Mouse (Mus musculus): Measurements from ENCODE around the gene Ap2m1. TPM values are rescaled to one million over a fixed set of nuclear protein-coding genes. Genes with fewer than 3 reads are reported as not detected.
"Not testable (repeated sequence)": the region's sequence is repeated elsewhere in the genome, so short reads cannot be mapped to it uniquely, and the experiment has no call there.

The Ap2m1 gene
- 1,329 and 1,383 TPM in 2 replicates for polyA plus RNA-seq (2012; rRNA removed)

DNA sequence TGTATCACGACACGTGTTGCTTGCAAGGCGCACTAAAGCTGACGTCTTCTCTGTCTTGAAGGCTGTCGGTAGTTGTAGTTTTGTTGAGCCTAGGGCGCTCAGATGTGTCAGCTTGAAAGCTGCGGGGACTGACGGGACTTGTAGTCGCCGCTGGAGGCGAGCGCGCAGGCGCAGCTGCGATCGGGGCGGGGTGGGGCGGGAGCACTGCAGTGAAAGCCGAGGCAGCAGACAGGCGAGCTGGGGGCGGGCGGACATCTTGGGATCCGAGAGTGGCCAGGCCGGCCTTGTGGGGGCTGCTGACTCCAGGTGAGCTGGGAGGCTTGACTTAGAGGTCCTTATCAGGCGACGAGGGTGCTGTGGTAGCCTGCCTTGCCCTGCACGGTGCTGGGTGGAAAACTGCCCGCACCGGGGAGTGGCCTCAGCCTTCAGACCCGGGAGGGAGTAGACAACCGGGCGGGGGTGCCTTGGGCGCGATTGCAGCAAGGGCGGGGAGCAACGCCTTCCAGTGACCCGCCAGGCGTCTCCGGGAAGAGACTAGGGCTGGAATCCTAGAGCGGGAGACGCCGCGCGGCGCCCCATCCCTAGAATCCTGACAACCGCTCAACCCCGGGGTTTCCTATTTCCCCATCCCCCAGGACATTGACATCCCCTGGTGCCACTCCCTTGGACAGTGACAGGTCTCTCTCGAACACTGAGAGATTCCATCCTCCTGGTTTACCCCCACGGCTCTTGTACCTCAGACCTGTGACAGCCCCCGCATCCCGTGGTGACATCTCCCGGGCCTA, at the start of gene Ap2m1:
Ap2m1 (plus strand) TSS at position 183 of the 785 bp plus-strand sequence.
- Histone ChIP-seq H3K27ac (ENCODE audit: insufficient read depth, low read length) (peak within 1 kb of the TSS; percentile 79), H3K4me1 (ENCODE audit: control insufficient read depth, insufficient read depth, low read length) (peaks cover 7% of the 10 kb centered on the region), H3K4me3 (ENCODE audit: insufficient read depth, low read length) (peak within 1 kb of the TSS; percentile 62)
- TF ChIP-seq CTCF (IDR thresholded peaks at IDR 0.05; ENCODE audit: extremely low read depth, insufficient read depth, low read length) (no peak), POLR2A (IDR thresholded peaks at IDR 0.05; ENCODE audit: extremely low read depth, insufficient read depth, low read length) (peak; percentile 51)

DNA sequence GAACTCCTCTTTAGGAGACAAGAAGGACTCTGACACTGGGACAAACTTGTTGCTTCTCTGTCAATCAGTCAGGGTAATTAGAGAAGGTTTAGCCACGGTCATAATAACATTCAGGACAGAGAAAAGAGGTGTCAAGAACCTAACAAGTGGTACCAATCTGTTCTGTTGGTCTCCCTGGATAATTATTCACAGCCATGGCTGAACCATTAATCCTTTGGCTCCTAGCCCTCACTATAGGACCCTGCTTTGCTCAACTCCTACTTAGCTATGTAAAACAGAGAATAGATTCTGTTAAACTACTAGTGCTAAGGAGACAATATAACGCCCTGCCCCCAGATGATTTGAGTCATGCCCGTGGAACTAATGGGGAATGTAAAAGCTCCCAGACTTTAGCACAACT, 49.2 kb upstream of the Ap2m1 start:
- Histone ChIP-seq H3K4me1 (ENCODE audit: control insufficient read depth, insufficient read depth, low read length) (no peaks in the 10 kb centered on the region), H3K27ac (ENCODE audit: insufficient read depth, low read length) (no peak overlapping the region), H3K4me3 (ENCODE audit: insufficient read depth, low read length) (no peak overlapping the region)
- TF ChIP-seq CTCF (IDR thresholded peaks at IDR 0.05; ENCODE audit: extremely low read depth, insufficient read depth, low read length) (no peak), POLR2A (IDR thresholded peaks at IDR 0.05; ENCODE audit: extremely low read depth, insufficient read depth, low read length) (no peak)

DNA sequence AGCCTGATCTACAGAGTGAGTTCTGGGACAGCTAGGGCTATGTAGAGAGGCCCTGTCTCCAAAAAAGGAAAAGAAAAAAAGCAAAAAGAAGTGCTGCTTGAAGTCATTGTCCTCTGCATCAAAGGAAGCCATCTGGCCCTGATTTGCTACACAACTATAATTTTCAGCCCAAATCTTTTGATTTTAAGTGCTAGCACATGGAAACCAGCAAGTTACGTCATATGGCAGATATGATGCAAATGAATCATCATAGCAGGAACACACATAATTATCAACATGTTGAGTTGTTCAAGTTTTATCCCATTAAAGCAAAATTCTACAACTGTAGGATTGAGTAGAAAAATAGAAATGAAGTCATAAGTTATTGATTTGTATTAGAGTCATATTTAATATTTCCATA, 47.1 kb upstream of the Ap2m1 start:
- H3K4me1 ChIP-seq (ENCODE audit: control insufficient read depth, insufficient read depth, low read length), result no peaks in the 10 kb centered on the region
- TF ChIP-seq CTCF (IDR thresholded peaks at IDR 0.05; ENCODE audit: extremely low read depth, insufficient read depth, low read length) (no peak), POLR2A (IDR thresholded peaks at IDR 0.05; ENCODE audit: extremely low read depth, insufficient read depth, low read length) (no peak)
- H3K4me3 ChIP-seq (ENCODE audit: insufficient read depth, low read length), result no peak overlapping the region
- H3K27ac ChIP-seq (ENCODE audit: insufficient read depth, low read length), result no peak overlapping the region

DNA sequence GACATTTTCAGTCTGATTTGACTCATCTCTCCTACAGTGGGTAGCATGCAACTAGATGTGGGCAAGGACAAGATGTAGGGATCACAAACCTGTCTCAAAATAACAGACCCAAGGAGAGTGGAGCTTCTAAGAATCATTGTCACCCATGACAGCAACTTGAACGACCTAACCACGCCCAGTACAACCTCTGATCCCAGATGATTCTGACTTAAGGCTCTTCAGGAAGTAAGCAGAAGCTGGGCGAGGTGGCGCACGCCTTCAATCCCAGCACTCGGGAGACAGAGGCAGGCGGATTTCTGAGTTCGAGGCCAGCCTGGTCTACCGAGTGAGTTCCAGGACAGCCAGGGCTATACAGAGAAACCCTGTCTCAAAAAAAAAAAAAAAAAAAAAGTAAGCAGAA, 46.5 kb upstream of the Ap2m1 start:
- not testable (repeated sequence) for H3K27ac ChIP-seq (ENCODE audit: insufficient read depth, low read length); H3K4me1 ChIP-seq (ENCODE audit: control insufficient read depth, insufficient read depth, low read length); H3K4me3 ChIP-seq (ENCODE audit: insufficient read depth, low read length)

DNA sequence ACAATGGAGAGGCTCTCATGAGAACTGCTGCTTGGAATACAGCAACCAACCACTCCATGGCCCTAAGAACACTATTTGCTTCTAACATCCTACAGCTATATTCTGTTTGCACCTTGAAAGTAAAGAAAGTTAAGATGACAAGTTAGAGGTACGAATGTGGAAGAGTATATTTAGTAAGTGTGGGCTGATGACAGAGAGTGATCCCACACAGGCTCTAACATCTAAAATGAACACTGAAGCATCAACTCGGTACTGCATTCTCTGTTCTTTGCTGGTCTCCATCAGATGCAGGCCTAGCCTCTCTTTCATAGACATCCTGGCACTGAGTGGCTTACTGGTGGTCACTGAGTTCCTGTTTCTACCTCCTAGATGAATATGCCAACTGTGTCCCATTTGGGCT, 46.0 kb upstream of the Ap2m1 start:
- Histone ChIP-seq H3K4me1 (ENCODE audit: control insufficient read depth, insufficient read depth, low read length) (no peaks in the 10 kb centered on the region), H3K27ac (ENCODE audit: insufficient read depth, low read length) (no peak overlapping the region)
- TF ChIP-seq CTCF (IDR thresholded peaks at IDR 0.05; ENCODE audit: extremely low read depth, insufficient read depth, low read length) (no peak), POLR2A (IDR thresholded peaks at IDR 0.05; ENCODE audit: extremely low read depth, insufficient read depth, low read length) (no peak)

DNA sequence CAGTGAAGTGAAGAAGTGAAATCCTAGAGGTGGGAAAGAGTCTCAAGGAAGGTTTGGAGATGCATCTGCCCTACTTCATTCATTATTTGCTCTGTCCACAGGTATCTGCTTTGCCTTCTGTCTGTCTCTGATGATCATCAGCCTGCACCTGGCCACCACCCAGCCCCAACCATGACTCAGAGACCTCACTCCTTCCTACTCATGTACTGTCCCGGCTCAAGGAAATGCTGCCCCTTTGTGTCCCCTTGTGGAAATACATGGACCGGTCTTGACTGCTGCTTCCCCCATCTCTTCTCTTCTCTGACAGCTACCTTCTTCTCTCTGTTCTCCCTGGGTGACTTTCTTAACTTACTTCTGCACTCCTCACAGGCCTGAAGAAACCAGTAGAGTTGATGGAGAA, 44.7 kb upstream of the Ap2m1 start:
- TF ChIP-seq POLR2A (IDR thresholded peaks at IDR 0.05; ENCODE audit: extremely low read depth, insufficient read depth, low read length) (no peak), CTCF (IDR thresholded peaks at IDR 0.05; ENCODE audit: extremely low read depth, insufficient read depth, low read length) (no peak)
- H3K4me1 ChIP-seq (ENCODE audit: control insufficient read depth, insufficient read depth, low read length), result no peaks in the 10 kb centered on the region
- H3K4me3 ChIP-seq (ENCODE audit: insufficient read depth, low read length), result no peak overlapping the region
- no peak overlapping the region for H3K27ac ChIP-seq (ENCODE audit: insufficient read depth, low read length)

More for the DNA sequence above, 46.0 kb upstream of the Ap2m1 start:
- no peak overlapping the region for H3K4me3 ChIP-seq (ENCODE audit: insufficient read depth, low read length)

DNA sequence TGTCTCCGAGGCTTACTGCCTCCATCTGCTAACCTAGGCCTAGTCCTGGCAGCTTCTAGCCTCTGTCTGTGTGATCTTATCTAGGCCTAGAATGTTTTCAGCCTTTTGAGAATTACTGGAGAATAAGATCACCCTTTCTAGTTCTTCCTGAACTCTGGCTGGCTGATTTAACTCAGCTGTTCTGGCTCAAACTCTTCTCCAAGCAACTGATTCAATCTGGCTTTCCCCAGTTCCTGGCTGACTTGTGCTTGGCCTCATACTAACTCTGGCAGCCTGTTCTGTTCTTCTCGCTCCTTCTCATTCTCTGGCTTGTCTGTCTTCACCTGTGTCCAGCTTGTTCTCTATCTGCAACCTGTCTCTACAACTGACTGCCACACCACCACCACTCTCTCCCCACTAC, 44.0 kb upstream of the Ap2m1 start:
- TF ChIP-seq CTCF (IDR thresholded peaks at IDR 0.05; ENCODE audit: extremely low read depth, insufficient read depth, low read length) (no peak), POLR2A (IDR thresholded peaks at IDR 0.05; ENCODE audit: extremely low read depth, insufficient read depth, low read length) (no peak)
- H3K27ac ChIP-seq (ENCODE audit: insufficient read depth, low read length), result no peak overlapping the region
- H3K4me1 ChIP-seq (ENCODE audit: control insufficient read depth, insufficient read depth, low read length), result no peaks in the 10 kb centered on the region
- no peak overlapping the region for H3K4me3 ChIP-seq (ENCODE audit: insufficient read depth, low read length)

DNA sequence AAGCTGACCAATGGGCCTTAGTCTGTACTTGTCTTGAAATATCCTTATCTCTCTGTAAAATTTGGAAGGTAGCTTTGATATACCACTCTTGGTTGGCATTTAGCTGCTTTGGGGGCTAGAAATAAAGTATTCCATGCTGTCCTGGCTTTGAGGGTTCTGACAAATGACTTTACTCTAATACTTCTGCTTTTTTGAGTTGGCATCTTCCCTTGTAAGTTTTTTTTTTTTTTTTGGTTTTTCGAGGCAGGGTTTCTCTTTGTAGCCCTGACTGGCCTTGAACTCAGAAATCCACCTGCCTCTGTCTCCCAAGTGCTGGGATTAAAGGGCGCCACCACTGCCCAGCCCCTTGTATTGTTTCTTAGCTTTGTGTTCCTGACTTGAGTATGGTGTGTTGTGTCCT, 41.8 kb upstream of the Ap2m1 start:
- no peak overlapping the region for H3K27ac ChIP-seq (ENCODE audit: insufficient read depth, low read length)
- no peaks in the 10 kb centered on the region; the same call in 1 of the 2 replicates for H3K4me1 ChIP-seq (ENCODE audit: control insufficient read depth, insufficient read depth, low read length)
- TF ChIP-seq POLR2A (IDR thresholded peaks at IDR 0.05; ENCODE audit: extremely low read depth, insufficient read depth, low read length) (no peak), CTCF (IDR thresholded peaks at IDR 0.05; ENCODE audit: extremely low read depth, insufficient read depth, low read length) (no peak)

DNA sequence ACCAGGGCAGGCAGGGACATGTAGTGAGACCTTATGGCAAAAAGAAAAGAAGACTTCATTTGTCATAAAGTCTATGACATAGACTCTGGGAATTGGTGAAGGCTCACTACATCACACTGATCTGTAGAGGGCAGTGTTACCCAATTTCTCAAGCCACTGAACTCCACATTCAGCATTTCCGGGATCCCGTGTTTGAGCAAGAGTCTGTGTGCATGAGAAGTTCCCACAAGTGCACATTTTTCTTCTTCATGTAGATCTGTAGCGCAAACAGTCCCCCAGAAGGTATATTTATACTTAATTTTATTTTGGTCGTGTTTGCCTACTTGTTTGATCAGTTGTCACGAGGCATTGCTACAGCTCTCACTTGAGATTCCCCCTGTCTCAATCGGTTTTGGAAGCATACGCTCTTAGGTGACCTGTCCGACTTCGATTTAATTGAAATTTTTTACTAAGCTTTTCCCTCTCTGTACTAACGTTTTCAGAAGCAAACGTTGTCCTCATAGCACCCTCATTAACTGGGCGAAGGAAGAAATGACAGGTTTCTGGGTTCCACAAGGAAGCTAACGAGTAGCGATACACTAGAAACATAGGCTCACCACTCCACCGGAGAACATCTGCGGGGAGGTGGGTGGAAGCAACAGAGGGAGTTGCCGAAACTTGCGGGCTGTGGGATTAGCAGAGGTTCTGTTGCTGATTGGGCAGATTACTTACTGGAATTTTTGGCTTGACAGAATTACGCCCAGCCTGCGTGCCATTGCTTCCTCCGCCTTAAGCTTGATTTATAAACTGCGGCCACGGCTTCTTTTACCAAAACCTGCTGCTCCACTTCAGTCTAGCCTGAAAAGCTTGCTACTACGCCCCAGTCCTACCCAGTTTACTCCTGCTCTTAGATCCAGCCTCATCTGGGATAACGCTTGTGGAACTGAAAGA, 38.3 kb upstream of the Ap2m1 start:
- Histone ChIP-seq H3K4me3 (ENCODE audit: insufficient read depth, low read length) (no peak overlapping the region), H3K4me1 (ENCODE audit: control insufficient read depth, insufficient read depth, low read length) (no peaks in the 10 kb centered on the region; the same call in 1 of the 2 replicates), H3K27ac (ENCODE audit: insufficient read depth, low read length) (no peak overlapping the region)
- TF ChIP-seq POLR2A (IDR thresholded peaks at IDR 0.05; ENCODE audit: extremely low read depth, insufficient read depth, low read length), result no peak
- peak; percentile 65 for TF ChIP-seq CTCF (IDR thresholded peaks at IDR 0.05; ENCODE audit: extremely low read depth, insufficient read depth, low read length)

More for the DNA sequence above, 41.8 kb upstream of the Ap2m1 start:
- H3K4me3 ChIP-seq (ENCODE audit: insufficient read depth, low read length), result no peak overlapping the region
